Comparison of ENCODE assay signal across 28 mouse cellular contexts in genomic region chr5:38696616-38697375, GRCm38 (mm10). TPM values are rescaled to one million over a fixed set of nuclear protein-coding genes. Genes with fewer than 3 reads are reported as not detected.
DNase-seq lines count a peak whose midpoint lies in the region; ATAC-seq and TF ChIP-seq lines count a peak whose summit lies in the region.
"Had no signal": no experiment of that assay in that cellular context is flagged by ENCODE, and none has a peak within 500 bp of the region (broad histone marks: within the 10 kb centered on the region; RNA-seq: fewer than 3 reads in every experiment).

No protein-coding gene starts in this region.

- no peak overlapping the region for H3K4me2 ChIP-seq in limb, embryonic 11.5 days (ENCODE audit: low read depth, severe bottlenecking)
- H3K4me2 ChIP-seq in heart, embryonic 12.5 days: no peak overlapping the region
- H3K4me2 ChIP-seq: embryonic facial prominence, embryonic 12.5 days; forebrain, embryonic 15.5 days; heart, embryonic 11.5 days; limb, embryonic 13.5 days; liver, embryonic 12.5 days; lung, embryonic 14.5 days; midbrain, embryonic 13.5 days; neural tube, embryonic 12.5 days had no signal

- peak; percentile 24 for DNase-seq in WW6 (ENCODE audit: low read depth, low spot score)
- DNase-seq in embryonic facial prominence, embryonic 10.5 days (ENCODE audit: low spot score): peak; percentile 57
- DNase-seq in limb, embryonic 11.5 days (ENCODE audit: low spot score): peak; percentile 35
- DNase-seq in left cerebral cortex, adult 11 months (ENCODE audit: low spot score): no peak
- DNase-seq in lung, adult 18-20 months: no peak
- DNase-seq: adrenal gland, adult 2 months; cerebellum, adult 11 months; cerebellum, postnatal 14 days; gastrocnemius, postnatal 14 days; heart, postnatal 10 days; kidney, adult 2 months; kidney, postnatal 10 days; lung, embryonic 14.5 days; right cerebral cortex, postnatal 14 days; thymus, adult 2 months; thymus, postnatal 4 days had no signal

- TF ChIP-seq POLR2A in ES-Bruce4 (IDR thresholded peaks at IDR 0.05; ENCODE audit: insufficient read depth, low read length): no peak

- peaks cover 2% of the 10 kb centered on the region; the same call in 1 of the 2 replicates for H3K9me3 ChIP-seq in ES-Bruce4 (replicated peaks; ENCODE audit: control insufficient read depth, insufficient read depth, low read length, poor library complexity, severe bottlenecking)
- no peaks in the 10 kb centered on the region for H3K9me3 ChIP-seq in embryonic facial prominence, embryonic 10.5 days
- no peaks in the 10 kb centered on the region for H3K9me3 ChIP-seq in limb, embryonic 11.5 days (ENCODE audit: control insufficient read depth, low read length)
- H3K9me3 ChIP-seq in heart, embryonic 12.5 days (replicated peaks): no peaks in the 10 kb centered on the region
- H3K9me3 ChIP-seq: embryonic facial prominence, embryonic 12.5 days; forebrain, embryonic 15.5 days; limb, embryonic 13.5 days; liver, embryonic 12.5 days; midbrain, embryonic 13.5 days; neural tube, embryonic 12.5 days had no signal

- peak overlapping the region; percentile 94 for H3K27ac ChIP-seq in ES-Bruce4 (ENCODE audit: insufficient read depth, low read length)
- H3K27ac ChIP-seq in embryonic facial prominence, embryonic 10.5 days (replicated peaks): peak overlapping the region; percentile 35; the same call in 1 of the 2 replicates
- no peak overlapping the region for H3K27ac ChIP-seq in limb, embryonic 11.5 days (replicated peaks; ENCODE audit: low read depth, low read length)
- no peak overlapping the region for H3K27ac ChIP-seq in heart, embryonic 12.5 days (ENCODE audit: poor library complexity, severe bottlenecking)
- H3K27ac ChIP-seq: embryonic facial prominence, embryonic 12.5 days; forebrain, embryonic 15.5 days; limb, embryonic 13.5 days; liver, embryonic 12.5 days; midbrain, embryonic 13.5 days; neural tube, embryonic 12.5 days; stomach, postnatal 0 days had no signal

- H3K9ac ChIP-seq in ES-Bruce4 (ENCODE audit: low read depth, poor library complexity, severe bottlenecking): no peak overlapping the region; the same call in 1 of the 2 replicates
- H3K9ac ChIP-seq in limb, embryonic 11.5 days (ENCODE audit: low read length): no peak overlapping the region
- no peak overlapping the region for H3K9ac ChIP-seq in heart, embryonic 12.5 days
- H3K9ac ChIP-seq: embryonic facial prominence, embryonic 12.5 days; forebrain, embryonic 15.5 days; limb, embryonic 13.5 days; liver, embryonic 12.5 days; lung, embryonic 14.5 days; midbrain, embryonic 13.5 days; neural tube, embryonic 12.5 days had no signal

- 32% methylated on average over 8 of the region's 8 CpGs for WGBS in embryonic facial prominence, embryonic 10.5 days
- WGBS in limb, embryonic 11.5 days: 28% methylated on average over 8 of the region's 8 CpGs
- 70% methylated on average over 8 of the region's 8 CpGs for WGBS in heart, embryonic 12.5 days

- H3K36me3 ChIP-seq in ES-Bruce4 (ENCODE audit: control insufficient read depth, insufficient read depth, low read length, poor library complexity, severe bottlenecking): no peaks in the 10 kb centered on the region
- no peaks in the 10 kb centered on the region for H3K36me3 ChIP-seq in embryonic facial prominence, embryonic 10.5 days (replicated peaks)
- no peaks in the 10 kb centered on the region for H3K36me3 ChIP-seq in limb, embryonic 11.5 days (ENCODE audit: control insufficient read depth, insufficient read depth, low read length)
- H3K36me3 ChIP-seq in heart, embryonic 12.5 days: no peaks in the 10 kb centered on the region
- H3K36me3 ChIP-seq: embryonic facial prominence, embryonic 12.5 days; forebrain, embryonic 15.5 days; limb, embryonic 13.5 days; liver, embryonic 12.5 days; midbrain, embryonic 13.5 days; neural tube, embryonic 12.5 days had no signal

- TF ChIP-seq CTCF in ES-Bruce4 (IDR thresholded peaks at IDR 0.05; ENCODE audit: low read depth, low read length): no peak

- no peak for ATAC-seq in limb, embryonic 11.5 days (ENCODE audit: insufficient number of reproducible peaks, low FRiP score, low TSS enrichment, low read depth)
- no peak for ATAC-seq in heart, embryonic 12.5 days (ENCODE audit: insufficient number of reproducible peaks, low FRiP score)
- ATAC-seq: forebrain, embryonic 15.5 days; liver, embryonic 12.5 days; midbrain, embryonic 13.5 days had no signal

- no peaks in the 10 kb centered on the region for H3K27me3 ChIP-seq in ES-Bruce4 (ENCODE audit: control insufficient read depth, insufficient read depth, low read length, poor library complexity, severe bottlenecking)
- no peaks in the 10 kb centered on the region for H3K27me3 ChIP-seq in embryonic facial prominence, embryonic 10.5 days (replicated peaks; ENCODE audit: low read depth, poor library complexity, severe bottlenecking)
- H3K27me3 ChIP-seq in limb, embryonic 11.5 days (ENCODE audit: control insufficient read depth, insufficient read depth, low read length): no peaks in the 10 kb centered on the region
- H3K27me3 ChIP-seq in heart, embryonic 12.5 days (replicated peaks): no peaks in the 10 kb centered on the region
- H3K27me3 ChIP-seq: CH12.LX; embryonic facial prominence, embryonic 12.5 days; forebrain, embryonic 15.5 days; limb, embryonic 13.5 days; liver, embryonic 12.5 days; midbrain, embryonic 13.5 days; neural tube, embryonic 12.5 days had no signal

- peak; percentile 66 for TF ChIP-seq EP300 in ES-Bruce4 (IDR thresholded peaks at IDR 0.05; ENCODE audit: insufficient read depth, low read depth, low read length)

- peaks cover 5% of the 10 kb centered on the region for H3K4me1 ChIP-seq in ES-Bruce4 (ENCODE audit: control insufficient read depth, insufficient read depth, low read length)
- peaks cover 12% of the 10 kb centered on the region; the same call in 1 of the 2 replicates for H3K4me1 ChIP-seq in embryonic facial prominence, embryonic 10.5 days
- no peaks in the 10 kb centered on the region for H3K4me1 ChIP-seq in limb, embryonic 11.5 days (ENCODE audit: control insufficient read depth, insufficient read depth, low read length)
- no peaks in the 10 kb centered on the region for H3K4me1 ChIP-seq in heart, embryonic 12.5 days (replicated peaks)
- H3K4me1 ChIP-seq: forebrain, embryonic 15.5 days; limb, embryonic 13.5 days; liver, embryonic 12.5 days; midbrain, embryonic 13.5 days; neural tube, embryonic 12.5 days had no signal

- H3K4me3 ChIP-seq in ES-Bruce4 (ENCODE audit: low read depth, low read length): no peak overlapping the region
- H3K4me3 ChIP-seq in embryonic facial prominence, embryonic 10.5 days: no peak overlapping the region
- no peak overlapping the region for H3K4me3 ChIP-seq in limb, embryonic 11.5 days (ENCODE audit: low read depth, low read length)
- no peak overlapping the region for H3K4me3 ChIP-seq in heart, embryonic 12.5 days
- H3K4me3 ChIP-seq: embryonic facial prominence, embryonic 12.5 days; erythroblast, embryonic 14.5 days; forebrain, embryonic 15.5 days; limb, embryonic 13.5 days; liver, embryonic 12.5 days; midbrain, embryonic 13.5 days; neural tube, embryonic 12.5 days had no signal

RNA-seq across cellular contexts. Expression of gene Zfp518b, which starts 12.2 kb away (rescaled TPM):
- 21.6 and 26.6 TPM in 2 replicates for polyA plus RNA-seq in ES-Bruce4 (2011; ENCODE audit: insufficient read depth, insufficient read length, low read depth, missing spikeins)
- 42.3 and 43.1 TPM in 2 replicates for polyA plus RNA-seq in embryonic facial prominence, embryonic 10.5 days (2016; fragmentation: Nextera tagmentation; extraction: Ambion mirVana)
- 34.4 and 39.5 TPM in 2 replicates for polyA plus RNA-seq in limb, embryonic 11.5 days (2014; fragmentation: Nextera tagmentation; extraction: Ambion mirVana)
- 12.0 and 15.6 TPM in 2 replicates for polyA plus RNA-seq in heart, embryonic 12.5 days (2016; fragmentation: Nextera tagmentation; extraction: Ambion mirVana)

Comparison
In these comparisons a context has a peak if more than half of its experiments do, and no peak if none do; other contexts are left out.
1. H3K27ac ChIP-seq: peak in ES-Bruce4 (single experiment) and embryonic facial prominence, embryonic 10.5 days (single experiment); none in limb, embryonic 11.5 days (single experiment) and heart, embryonic 12.5 days (single experiment).
2. DNase-seq: peak in WW6 (single experiment), embryonic facial prominence, embryonic 10.5 days (single experiment) and limb, embryonic 11.5 days (single experiment); none in left cerebral cortex, adult 11 months (single experiment) and lung, adult 18-20 months (0 of 2).